Mouse (Mus musculus): Measurements from ENCODE around the gene Gm10413. TPM values are rescaled to one million over a fixed set of nuclear protein-coding genes. Genes with fewer than 3 reads are reported as not detected.
"Not testable (repeated sequence)": the region's sequence is repeated elsewhere in the genome, so short reads cannot be mapped to it uniquely, and the experiment has no call there.

Gene Gm10413
- not detected in 2 replicates for polyA plus RNA-seq (2016; fragmentation: Nextera tagmentation; extraction: Ambion mirVana)

GRCm38 (mm10) chr14:3394793-3395192 is at the start of gene Gm10413:
Gene Gm10413 (plus strand): TSS chr14:3395093.
- not testable (repeated sequence) for H3K4me3 ChIP-seq; H3K27ac ChIP-seq (replicated peaks); DNase-seq (ENCODE audit: low spot score); H3K9me3 ChIP-seq; H3K36me3 ChIP-seq (replicated peaks); H3K27me3 ChIP-seq (replicated peaks; ENCODE audit: low read depth, poor library complexity, severe bottlenecking); H3K4me1 ChIP-seq
- no CpG with 5 or more reads among the region's 2 CpGs for WGBS

- H3K4me1 ChIP-seq; H3K36me3 ChIP-seq (replicated peaks); H3K27ac ChIP-seq (replicated peaks); H3K4me3 ChIP-seq; H3K27me3 ChIP-seq (replicated peaks; ENCODE audit: low read depth, poor library complexity, severe bottlenecking); DNase-seq (ENCODE audit: low spot score); H3K9me3 ChIP-seq: not testable (repeated sequence)
- WGBS, result no CpG with 5 or more reads among the region's 32 CpGs
These were observed 17.4 kb downstream of the Gm10413 start, which contains the start of gene Gm10409 for GRCm38 (mm10) chr14:3412314-3412713. Gene Gm10409 (plus strand): TSS chr14:3412614.

- not testable (repeated sequence) for H3K36me3 ChIP-seq (replicated peaks); H3K4me3 ChIP-seq; H3K27me3 ChIP-seq (replicated peaks; ENCODE audit: low read depth, poor library complexity, severe bottlenecking); H3K9me3 ChIP-seq; DNase-seq (ENCODE audit: low spot score); H3K4me1 ChIP-seq; H3K27ac ChIP-seq (replicated peaks)
- WGBS, result no CpG with 5 or more reads among the region's 2 CpGs
These were observed 32.9 kb downstream of the Gm10413 start, which contains the start of gene Gm3005 for GRCm38 (mm10) chr14:3427803-3428202. Gene Gm3005 (plus strand): TSS chr14:3428103.

- DNase-seq (ENCODE audit: low spot score); H3K4me1 ChIP-seq; H3K27me3 ChIP-seq (replicated peaks; ENCODE audit: low read depth, poor library complexity, severe bottlenecking); H3K9me3 ChIP-seq; H3K27ac ChIP-seq (replicated peaks); H3K4me3 ChIP-seq; H3K36me3 ChIP-seq (replicated peaks): not testable (repeated sequence)
- WGBS, result no CpG with 5 or more reads among the region's 3 CpGs
These were observed 54.2 kb downstream of the Gm10413 start, which contains the start of gene Gm10408 for GRCm38 (mm10) chr14:3449079-3449478. Gene Gm10408 (plus strand): TSS chr14:3449379.

Other genes starting within 250 kb of the Gm10413 start
- gene Gm5795, start 206.8 kb upstream of the Gm10413 start, polyA plus RNA-seq (2016; fragmentation: Nextera tagmentation; extraction: Ambion mirVana), result not detected in 2 replicates
- 13.9 and 14.6 TPM in 2 replicates for gene D830030K20Rik, start 186.6 kb upstream of the Gm10413 start, polyA plus RNA-seq (2016; fragmentation: Nextera tagmentation; extraction: Ambion mirVana)
- gene Gm2956, start 62.5 kb upstream of the Gm10413 start, polyA plus RNA-seq (2016; fragmentation: Nextera tagmentation; extraction: Ambion mirVana), result not detected in 2 replicates
- 1.9 and 2.0 TPM in 2 replicates for gene Gm10409, start 17.5 kb downstream of the Gm10413 start, polyA plus RNA-seq (2016; fragmentation: Nextera tagmentation; extraction: Ambion mirVana)
- 1.4 and 2.0 TPM in 2 replicates for gene Gm3005, start 33.0 kb downstream of the Gm10413 start, polyA plus RNA-seq (2016; fragmentation: Nextera tagmentation; extraction: Ambion mirVana)
- not detected in 2 replicates for gene Gm10408, start 54.3 kb downstream of the Gm10413 start, polyA plus RNA-seq (2016; fragmentation: Nextera tagmentation; extraction: Ambion mirVana)
- gene Gm3012, start 239.4 kb downstream of the Gm10413 start, polyA plus RNA-seq (2016; fragmentation: Nextera tagmentation; extraction: Ambion mirVana), result not detected in 2 replicates